Mouse (Mus musculus): Measurements from ENCODE around the gene Dkk3.

Gene Dkk3

GRCm38 (mm10) chr7:112158942-112159341, at the start of gene Dkk3:
TSS of gene Dkk3 (minus strand) at chr7:112159057.
- peak; percentile 25 for DNase-seq

DNA sequence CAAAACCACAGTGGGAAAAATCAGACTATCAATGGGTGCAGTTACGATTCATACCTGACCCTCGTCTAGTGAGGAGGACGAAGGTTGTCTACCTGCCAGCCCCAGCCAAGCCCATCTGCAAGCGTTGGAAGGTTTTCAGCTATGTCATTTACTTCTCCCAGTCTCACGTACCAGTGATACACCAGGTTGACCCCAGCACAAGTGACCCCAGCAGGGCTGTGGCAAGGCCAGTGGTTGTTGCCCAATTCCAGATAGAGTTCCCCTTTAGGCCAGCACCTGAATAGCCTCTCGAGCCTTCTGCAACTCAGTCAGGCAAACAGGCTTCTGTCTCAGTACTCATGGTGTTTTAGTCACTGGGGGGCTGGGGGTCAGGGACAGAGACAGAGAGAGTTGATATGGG, 48.9 kb upstream of the Dkk3 start:
- DNase-seq = no peak

- no peak for DNase-seq
Observed at GRCm38 (mm10) chr7:112205513-112205912, 46.7 kb upstream of the Dkk3 start.

DNA sequence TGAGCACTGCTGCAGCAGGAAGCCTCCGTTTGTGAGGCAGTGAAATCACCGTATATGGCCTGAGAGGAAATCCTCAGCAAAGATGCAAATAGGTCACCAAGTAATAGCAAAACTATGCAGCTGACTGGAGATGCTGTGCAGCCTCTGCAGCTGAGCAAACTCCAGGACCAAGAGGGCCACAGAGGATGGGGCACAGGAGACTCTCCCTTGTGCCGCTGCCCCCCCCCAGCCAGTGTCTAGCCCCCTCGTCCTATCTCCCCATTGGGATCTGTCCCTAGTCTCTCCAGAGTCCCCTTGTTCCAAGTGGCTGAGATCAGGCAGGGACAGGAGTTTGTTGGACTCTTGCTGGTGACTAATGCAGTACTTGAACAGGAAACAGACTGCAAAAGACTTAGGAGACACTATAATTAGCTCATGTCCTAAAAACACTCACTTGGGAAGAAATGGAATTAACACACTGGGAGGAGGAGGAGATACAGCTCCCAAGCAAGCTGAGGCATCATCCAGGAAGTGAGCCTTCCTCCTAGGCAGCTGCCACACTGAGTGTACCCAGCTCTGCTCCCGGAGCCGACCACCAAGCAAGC, 45.6 kb upstream of the Dkk3 start:
- DNase-seq = no peak

DNA sequence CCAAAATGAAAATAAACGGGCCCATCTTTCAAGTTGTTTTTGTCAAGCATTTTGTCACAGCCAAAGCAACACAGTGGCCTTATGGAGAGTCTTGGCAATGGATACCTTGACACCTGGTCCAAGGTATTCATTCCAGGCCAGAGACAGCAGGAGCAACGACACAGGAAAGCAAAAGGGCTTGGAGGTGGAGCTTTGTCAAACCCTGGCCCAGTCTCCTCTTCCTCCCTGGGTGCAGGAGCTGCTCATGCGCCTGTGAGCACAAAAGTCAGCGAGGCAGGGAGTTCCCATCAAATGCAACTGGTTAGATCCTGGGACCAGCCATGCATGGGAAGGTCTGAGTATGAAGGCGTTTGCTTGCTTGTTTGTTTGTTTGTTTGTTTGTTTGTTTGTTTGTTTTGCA, 45.1 kb upstream of the Dkk3 start:
- DNase-seq = no peak

- no peak for DNase-seq
Observed at GRCm38 (mm10) chr7:112202843-112203242, 44.0 kb upstream of the Dkk3 start.

GRCm38 (mm10) chr7:112202194-112202593, 43.3 kb upstream of the Dkk3 start:
- DNase-seq = no peak

DNA sequence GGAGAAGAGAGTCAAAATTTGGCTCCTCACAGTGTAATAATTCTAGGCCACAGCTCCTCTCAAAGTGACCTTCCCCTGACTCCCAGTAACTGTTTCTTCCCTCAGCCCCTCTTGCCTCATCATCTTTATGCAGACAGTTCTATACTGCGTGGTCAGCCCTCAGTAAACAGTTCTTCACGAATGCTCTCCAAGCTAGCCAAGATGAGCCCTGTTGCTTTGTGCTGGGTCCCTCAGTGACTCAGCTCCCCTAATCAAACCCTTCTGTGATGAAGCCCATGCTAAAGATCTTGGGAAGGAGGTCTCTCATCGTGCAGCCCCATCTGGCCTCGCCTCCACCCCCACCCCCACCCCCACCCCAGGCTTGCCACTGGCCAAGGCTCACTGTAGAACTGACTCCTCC, 41.9 kb upstream of the Dkk3 start:
- DNase-seq = no peak

GRCm38 (mm10) chr7:112199343-112199742, 40.5 kb upstream of the Dkk3 start:
- DNase-seq = no peak

DNA sequence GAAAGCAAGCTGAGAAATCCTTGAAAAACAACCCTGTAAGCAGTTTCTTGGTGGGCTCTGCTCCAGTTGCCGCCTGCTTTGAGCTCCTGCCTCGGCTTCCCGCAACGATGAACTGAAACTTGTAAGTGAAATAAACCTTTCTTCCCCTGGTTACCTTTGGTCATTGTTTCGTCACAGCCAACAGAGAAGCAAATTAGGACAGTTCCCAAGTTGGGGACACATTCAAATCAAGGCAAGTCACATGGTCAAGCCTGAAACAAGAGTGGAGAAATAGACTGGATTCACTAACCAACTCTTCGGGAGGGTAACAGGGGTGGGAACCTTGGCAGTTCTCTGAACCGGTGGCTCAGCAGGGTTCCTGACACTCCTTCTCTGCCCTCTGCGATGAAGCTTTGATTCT, 38.6 kb upstream of the Dkk3 start:
- no peak for DNase-seq

GRCm38 (mm10) chr7:112194286-112194685, 35.4 kb upstream of the Dkk3 start:
- DNase-seq = no peak

GRCm38 (mm10) chr7:112192778-112193177, 33.9 kb upstream of the Dkk3 start:
- no peak for DNase-seq

DNA sequence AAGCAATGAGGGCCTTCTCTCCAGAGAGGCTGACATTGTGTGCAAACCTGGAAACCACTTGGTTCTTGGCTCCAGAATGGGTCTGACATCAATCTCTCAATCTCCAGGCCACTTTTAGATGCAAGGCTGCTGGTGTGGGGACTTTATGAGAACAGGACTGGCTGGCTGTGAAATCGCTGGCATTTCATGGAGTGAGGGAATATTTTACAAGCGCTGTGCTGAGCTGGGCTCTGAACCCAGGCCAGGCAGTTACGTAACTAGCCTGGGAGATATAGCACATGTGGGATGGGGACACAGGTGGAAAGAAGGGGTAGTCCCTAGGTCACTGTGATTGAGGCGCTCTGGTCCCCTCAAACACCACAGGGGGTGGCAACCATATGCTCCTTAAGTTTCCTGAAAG, 33.4 kb upstream of the Dkk3 start:
- no peak for DNase-seq

DNA sequence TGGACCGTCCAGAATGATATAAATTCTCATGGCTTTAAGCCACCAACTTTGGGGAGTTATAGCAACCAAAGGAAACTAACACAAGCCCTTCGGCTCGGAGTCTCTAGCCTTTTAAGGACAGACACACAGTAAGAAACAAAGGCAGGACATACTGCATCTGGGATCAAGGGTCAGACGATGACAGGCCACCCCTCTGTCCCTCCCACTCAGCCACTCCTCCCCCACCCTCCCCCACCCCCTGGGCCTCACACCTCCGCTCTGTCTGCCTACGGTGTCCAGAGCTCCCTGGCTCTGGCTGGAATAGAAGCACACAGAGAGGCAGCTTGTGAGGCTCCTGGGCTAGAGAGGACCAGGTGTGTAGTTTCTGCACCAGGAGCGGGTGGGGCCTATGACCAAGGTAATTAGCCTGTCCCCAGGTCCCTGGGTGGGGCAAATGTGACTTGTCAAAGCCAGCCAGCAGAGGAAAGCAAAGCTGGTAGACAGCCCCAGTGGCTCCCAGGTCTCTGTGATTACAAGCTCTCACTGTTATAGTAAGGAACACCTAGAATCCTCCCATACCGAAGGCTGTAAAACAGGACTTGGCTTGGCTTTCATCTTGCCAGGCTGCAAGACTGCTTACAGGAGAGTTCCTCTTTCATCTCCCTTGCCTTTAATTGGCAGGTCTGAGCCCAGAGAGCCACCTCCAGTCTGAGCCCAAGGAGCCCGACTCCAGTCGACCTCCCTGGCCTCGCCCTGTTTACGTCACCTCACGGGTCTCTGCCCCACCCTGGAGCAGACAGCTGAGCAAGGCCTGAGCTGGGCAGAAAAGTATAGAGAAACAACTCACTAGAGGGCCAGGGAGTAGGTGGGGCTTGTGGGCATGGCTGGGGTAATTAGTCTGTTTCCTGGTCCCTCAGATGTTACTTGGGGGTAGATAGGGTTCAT, 28.9 kb upstream of the Dkk3 start:
- no peak for DNase-seq

DNA sequence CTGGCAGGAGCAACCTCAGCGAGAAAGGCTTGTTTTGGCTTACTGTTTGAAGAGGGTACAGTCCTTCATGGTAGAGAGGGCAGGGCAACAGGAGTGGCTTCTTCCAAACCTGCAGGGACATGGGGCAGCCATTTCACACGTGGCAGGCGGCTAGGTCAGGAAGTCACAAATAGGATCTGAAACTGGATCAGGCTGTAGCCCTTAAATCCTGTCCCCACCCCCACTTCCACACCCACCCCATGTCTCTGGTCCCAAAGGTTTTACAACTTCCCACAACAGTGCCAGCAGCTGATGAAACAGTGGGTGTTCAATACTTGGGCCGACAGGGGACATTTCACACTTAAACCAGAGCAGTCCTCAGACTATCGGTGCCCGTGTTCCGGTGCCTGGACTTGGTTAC, 28.0 kb upstream of the Dkk3 start:
- no peak for DNase-seq

DNA sequence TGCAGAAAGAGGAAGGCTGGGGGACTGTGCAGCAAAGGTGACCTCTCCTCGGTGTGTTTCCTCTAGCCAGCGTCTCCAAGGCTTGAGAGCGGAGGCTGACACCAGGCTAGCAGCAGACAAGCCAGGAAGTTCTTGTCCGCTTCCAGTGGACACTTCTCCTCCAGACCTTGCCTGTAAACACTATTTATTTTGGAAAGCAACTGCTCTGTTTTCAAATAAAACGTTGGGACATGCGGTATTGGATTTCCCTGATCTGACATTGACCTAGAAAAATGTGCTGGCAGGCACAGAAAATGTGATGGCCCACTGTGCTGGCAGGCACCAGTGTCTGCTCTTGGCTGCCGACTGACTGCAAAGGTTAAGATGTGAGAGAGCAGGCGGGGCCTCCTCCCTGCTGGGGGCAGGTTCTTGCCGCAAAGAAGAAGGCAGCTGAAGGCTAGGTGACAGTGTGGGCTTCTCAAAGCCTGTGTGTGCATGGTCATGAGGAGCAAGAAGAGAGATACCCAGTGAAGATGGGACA, 26.4 kb upstream of the Dkk3 start:
- DNase-seq = peak; percentile 63

- peak; percentile 11 for DNase-seq
Observed at GRCm38 (mm10) chr7:112184519-112185225, 25.8 kb upstream of the Dkk3 start.

- peak; percentile 89 for DNase-seq
Observed at GRCm38 (mm10) chr7:112183258-112183841, 24.5 kb upstream of the Dkk3 start.

- peak; percentile 82 for DNase-seq
Observed at GRCm38 (mm10) chr7:112180235-112180705, 21.4 kb upstream of the Dkk3 start.

GRCm38 (mm10) chr7:112176627-112177026, 17.8 kb upstream of the Dkk3 start:
- no peak for DNase-seq

- DNase-seq = no peak
Observed at GRCm38 (mm10) chr7:112172669-112173068, 13.8 kb upstream of the Dkk3 start.

- DNase-seq = no peak
Observed at GRCm38 (mm10) chr7:112169955-112170692, 11.3 kb upstream of the Dkk3 start.

Measured in kidney, adult 18-20 months (tissue).